8 mouse cellular contexts compared by ENCODE assay signal in genomic region chr10:127288328-127288799, GRCm38 (mm10). TPM values are rescaled to one million over a fixed set of nuclear protein-coding genes. Genes with fewer than 3 reads are reported as not detected.
DNase-seq lines count a peak whose midpoint lies in the region; ATAC-seq and TF ChIP-seq lines count a peak whose summit lies in the region.

No protein-coding gene starts in this region.

- peak overlapping the region; percentile 100 for H3K27ac ChIP-seq in embryonic facial prominence, embryonic 15.5 days (replicated peaks)
- peak overlapping the region; percentile 98 for H3K27ac ChIP-seq in hindbrain, embryonic 15.5 days (replicated peaks)
- peak overlapping the region; percentile 99 for H3K27ac ChIP-seq in lung, embryonic 14.5 days (ENCODE audit: low read depth)

- 2% methylated on average over 27 of the region's 28 CpGs for WGBS in embryonic facial prominence, embryonic 15.5 days
- WGBS in hindbrain, embryonic 15.5 days: 0% methylated on average over 17 of the region's 28 CpGs
- 0% methylated on average over 25 of the region's 28 CpGs for WGBS in lung, embryonic 14.5 days

- H3K36me3 ChIP-seq in embryonic facial prominence, embryonic 15.5 days: peaks cover 47% of the 10 kb centered on the region
- H3K36me3 ChIP-seq in hindbrain, embryonic 15.5 days: peaks cover 17% of the 10 kb centered on the region
- H3K36me3 ChIP-seq in lung, embryonic 14.5 days (ENCODE audit: insufficient read depth): peaks cover 43% of the 10 kb centered on the region

- peak overlapping the region; percentile 71 for H3K4me3 ChIP-seq in embryonic facial prominence, embryonic 15.5 days (replicated peaks)
- H3K4me3 ChIP-seq in hindbrain, embryonic 15.5 days: peak overlapping the region; percentile 52
- peak overlapping the region; percentile 65 for H3K4me3 ChIP-seq in lung, embryonic 14.5 days (ENCODE audit: low read depth, low read length)

- peak overlapping the region; percentile 84 for H3K4me2 ChIP-seq in embryonic facial prominence, embryonic 15.5 days (replicated peaks)
- peak overlapping the region; percentile 73 for H3K4me2 ChIP-seq in hindbrain, embryonic 15.5 days
- H3K4me2 ChIP-seq in lung, embryonic 14.5 days: peak overlapping the region; percentile 83

- no peak for TF ChIP-seq CTCF in lung, embryonic 14.5 days (IDR thresholded peaks at IDR 0.05; ENCODE audit: low read depth)

- peak overlapping the region; percentile 65 for H3K9ac ChIP-seq in embryonic facial prominence, embryonic 15.5 days
- H3K9ac ChIP-seq in hindbrain, embryonic 15.5 days: peak overlapping the region; percentile 79
- peak overlapping the region; percentile 71 for H3K9ac ChIP-seq in lung, embryonic 14.5 days

- peaks cover 69% of the 10 kb centered on the region for H3K4me1 ChIP-seq in embryonic facial prominence, embryonic 15.5 days
- H3K4me1 ChIP-seq in hindbrain, embryonic 15.5 days (replicated peaks): peaks cover 70% of the 10 kb centered on the region
- peaks cover 30% of the 10 kb centered on the region; the same call in 1 of the 2 replicates for H3K4me1 ChIP-seq in lung, embryonic 14.5 days (ENCODE audit: insufficient read depth)

- DNase-seq in layer of hippocampus, adult 9-11 months: peak; percentile 56
- DNase-seq in layer of hippocampus, adult 18-20 months (ENCODE audit: low spot score in 2 of 2): no peak
- peak; percentile 73 for DNase-seq in NIH3T3 (ENCODE audit: low read depth)
- peak; percentile 74 for DNase-seq in lung, embryonic 14.5 days
- peak; percentile 49 for DNase-seq in right cerebral cortex, postnatal 25 days
- DNase-seq in urinary bladder, postnatal 25 days (ENCODE audit: low spot score): no peak

- H3K27me3 ChIP-seq in embryonic facial prominence, embryonic 15.5 days: no peaks in the 10 kb centered on the region
- H3K27me3 ChIP-seq in hindbrain, embryonic 15.5 days: no peaks in the 10 kb centered on the region
- no peaks in the 10 kb centered on the region; the same call in 1 of the 2 replicates for H3K27me3 ChIP-seq in lung, embryonic 14.5 days (ENCODE audit: insufficient read depth, low read length)

- no peaks in the 10 kb centered on the region for H3K9me3 ChIP-seq in embryonic facial prominence, embryonic 15.5 days (replicated peaks)
- no peaks in the 10 kb centered on the region for H3K9me3 ChIP-seq in hindbrain, embryonic 15.5 days
- H3K9me3 ChIP-seq in lung, embryonic 14.5 days (ENCODE audit: low read depth, low read length): no peaks in the 10 kb centered on the region

- ATAC-seq in embryonic facial prominence, embryonic 15.5 days (ENCODE audit: insufficient number of reproducible peaks, low FRiP score, low TSS enrichment, low read depth): no peak; the same call in none of the 2 replicates
- 0 out of 2 replicates have a peak, but pooled peaks have one; percentile 0 for ATAC-seq in hindbrain, embryonic 15.5 days (ENCODE audit: low FRiP score, low read depth)
- peak; percentile 17 for ATAC-seq in lung, embryonic 14.5 days (ENCODE audit: insufficient read depth)

RNA-seq across cellular contexts. Expression of gene Mbd6, which starts 0.5 kb away (rescaled TPM):
- 10 to 100 TPM; 48.1 to 53.2 TPM for total RNA-seq in layer of hippocampus, adult 18-20 months (2021)
- 19.6 and 20.8 TPM in 2 replicates for polyA plus RNA-seq in embryonic facial prominence, embryonic 15.5 days (2015; fragmentation: Nextera tagmentation; extraction: Ambion mirVana)
- 16.1 and 17.5 TPM in 2 replicates for polyA plus RNA-seq in hindbrain, embryonic 15.5 days (2015; fragmentation: Nextera tagmentation; extraction: Ambion mirVana)
- polyA plus RNA-seq in lung, embryonic 14.5 days (2014; fragmentation: Nextera tagmentation; extraction: Ambion mirVana): 19.1 and 19.4 TPM in 2 replicates

RNA-seq across cellular contexts. Expression of gene Dctn2, which starts 22.2 kb away (rescaled TPM):
- 100 to 1,000 TPM; 253 to 259 TPM for total RNA-seq in layer of hippocampus, adult 18-20 months (2021)
- 206 and 212 TPM in 2 replicates for polyA plus RNA-seq in embryonic facial prominence, embryonic 15.5 days (2015; fragmentation: Nextera tagmentation; extraction: Ambion mirVana)
- polyA plus RNA-seq in hindbrain, embryonic 15.5 days (2015; fragmentation: Nextera tagmentation; extraction: Ambion mirVana): 336 and 350 TPM in 2 replicates
- polyA plus RNA-seq in lung, embryonic 14.5 days (2014; fragmentation: Nextera tagmentation; extraction: Ambion mirVana): 158 and 160 TPM in 2 replicates

RNA-seq across cellular contexts. Expression of gene Mars, which starts 23.2 kb away (rescaled TPM):
- total RNA-seq in layer of hippocampus, adult 18-20 months (2021): 10 to 100 TPM; 55.2 to 57.5 TPM
- 101 and 105 TPM in 2 replicates for polyA plus RNA-seq in embryonic facial prominence, embryonic 15.5 days (2015; fragmentation: Nextera tagmentation; extraction: Ambion mirVana)
- 115 and 118 TPM in 2 replicates for polyA plus RNA-seq in hindbrain, embryonic 15.5 days (2015; fragmentation: Nextera tagmentation; extraction: Ambion mirVana)
- 128 and 132 TPM in 2 replicates for polyA plus RNA-seq in lung, embryonic 14.5 days (2014; fragmentation: Nextera tagmentation; extraction: Ambion mirVana)

RNA-seq across cellular contexts. Expression of gene Kif5a, which starts 25.2 kb away (rescaled TPM):
- total RNA-seq in layer of hippocampus, adult 18-20 months (2021): 100 to 1,000 TPM; 839 to 860 TPM
- 6.9 and 7.6 TPM in 2 replicates for polyA plus RNA-seq in embryonic facial prominence, embryonic 15.5 days (2015; fragmentation: Nextera tagmentation; extraction: Ambion mirVana)
- 110 and 114 TPM in 2 replicates for polyA plus RNA-seq in hindbrain, embryonic 15.5 days (2015; fragmentation: Nextera tagmentation; extraction: Ambion mirVana)
- polyA plus RNA-seq in lung, embryonic 14.5 days (2014; fragmentation: Nextera tagmentation; extraction: Ambion mirVana): 0.64 and 1.0 TPM in 2 replicates

RNA-seq across cellular contexts. Expression of gene Arhgap9, which starts 33.4 kb away (rescaled TPM):
- total RNA-seq in layer of hippocampus, adult 18-20 months (2021): under 1 TPM; 0.84 to 0.92 TPM
- polyA plus RNA-seq in embryonic facial prominence, embryonic 15.5 days (2015; fragmentation: Nextera tagmentation; extraction: Ambion mirVana): 5.1 and 5.2 TPM in 2 replicates
- polyA plus RNA-seq in hindbrain, embryonic 15.5 days (2015; fragmentation: Nextera tagmentation; extraction: Ambion mirVana): 0.86 and 1.5 TPM in 2 replicates
- 3.2 and 4.2 TPM in 2 replicates for polyA plus RNA-seq in lung, embryonic 14.5 days (2014; fragmentation: Nextera tagmentation; extraction: Ambion mirVana)

Comparison
In these comparisons a context has a peak if more than half of its experiments do, and no peak if none do; other contexts are left out.
1. DNase-seq: peak in layer of hippocampus, adult 9-11 months (single experiment), NIH3T3 (single experiment), lung, embryonic 14.5 days (single experiment) and right cerebral cortex, postnatal 25 days (single experiment); none in layer of hippocampus, adult 18-20 months (0 of 2) and urinary bladder, postnatal 25 days (single experiment).
2. Peak in every context shown above with its lines, with median percentiles within 50 percentile points of each other: H3K27ac ChIP-seq, H3K4me2 ChIP-seq, H3K4me3 ChIP-seq and H3K9ac ChIP-seq.